ENCODE assay signal across 8 mouse cellular contexts in the genomic region with DNA sequence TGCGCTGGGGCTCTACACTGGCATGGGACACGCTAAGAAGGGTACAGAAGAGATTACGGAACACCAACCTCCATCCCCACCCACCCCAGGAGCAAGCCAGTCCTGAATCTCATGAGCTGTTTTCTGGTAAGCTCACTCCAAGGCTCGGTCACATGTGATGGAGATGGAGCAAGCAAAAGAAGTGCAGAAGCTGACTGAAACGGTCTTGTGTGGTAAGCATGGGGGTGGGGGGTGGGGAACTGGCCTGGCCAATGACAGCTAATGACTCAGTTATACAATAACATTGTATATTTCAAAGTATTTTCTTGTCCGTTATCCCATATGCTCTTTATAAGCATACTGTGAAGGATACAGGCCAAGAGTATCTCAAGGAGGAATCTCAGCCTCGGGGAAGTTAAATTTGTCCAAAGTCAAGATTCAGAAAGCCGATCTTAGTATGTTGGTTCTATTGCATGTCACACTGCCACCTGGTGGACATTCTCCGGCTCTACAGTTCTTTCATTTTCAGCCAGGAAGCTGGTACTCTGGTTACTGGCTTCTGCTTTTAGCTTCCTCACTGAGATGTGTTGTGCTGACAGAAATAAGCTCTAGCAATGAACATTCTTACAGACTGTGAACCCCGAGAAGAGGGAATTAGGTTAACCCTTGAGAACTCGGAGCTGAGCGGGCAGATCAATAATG. TPM values are rescaled to one million over a fixed set of nuclear protein-coding genes. Genes with fewer than 3 reads are reported as not detected.
A peak's percentile ranks its signal among the peaks of the same experiment; 100 is the strongest.
DNase-seq lines count a peak whose midpoint lies in the region; ATAC-seq lines count a peak whose summit lies in the region.

No protein-coding gene starts in this region.

- no peak for ATAC-seq in heart, embryonic 11.5 days (replicated peaks; ENCODE audit: insufficient number of reproducible peaks, low FRiP score, low TSS enrichment)

- intact Hi-C loops in gastrocnemius, postnatal 36 days (cut with DNase I): loop anchor here (1.0 kb wide), 1 partner anchor 87 kb away; no protein-coding TSS in a partner anchor

- 13% methylated on average over 12 of the region's 12 CpGs for WGBS in heart, embryonic 11.5 days (ENCODE audit: insufficient replicate concordance)
- WGBS in macrophage (ENCODE audit: missing documents): 18% methylated on average over 12 of the region's 12 CpGs

- no peaks in the 10 kb centered on the region for H3K27me3 ChIP-seq in heart, embryonic 11.5 days (ENCODE audit: control insufficient read depth, insufficient read depth, low read length)

- H3K9me3 ChIP-seq in heart, embryonic 11.5 days (replicated peaks; ENCODE audit: control insufficient read depth, low read length): no peaks in the 10 kb centered on the region

- no peaks in the 10 kb centered on the region for H3K79me2 ChIP-seq in macrophage (ENCODE audit: inconsistent target)

- no peak overlapping the region for H3K27ac ChIP-seq in heart, embryonic 11.5 days (ENCODE audit: low read depth, low read length)
- peak overlapping the region; percentile 33; the same call in 1 of the 2 replicates for H3K27ac ChIP-seq in macrophage

- peak overlapping the region; percentile 36 for H3K4me2 ChIP-seq in heart, embryonic 11.5 days

- no peaks in the 10 kb centered on the region for H3K36me3 ChIP-seq in heart, embryonic 11.5 days (ENCODE audit: control insufficient read depth, insufficient read depth, low read length)
- no peaks in the 10 kb centered on the region for H3K36me3 ChIP-seq in macrophage (ENCODE audit: inconsistent target)

- no peak overlapping the region for H3K9ac ChIP-seq in heart, embryonic 11.5 days (ENCODE audit: low read depth, low read length)

- peaks cover 5% of the 10 kb centered on the region for H3K4me1 ChIP-seq in heart, embryonic 11.5 days (ENCODE audit: control insufficient read depth, insufficient read depth, low read length)

- no peak overlapping the region for H3K4me3 ChIP-seq in heart, embryonic 11.5 days (ENCODE audit: low read depth, low read length)
- no peak overlapping the region for H3K4me3 ChIP-seq in macrophage (ENCODE audit: inconsistent target)

- DNase-seq in urinary bladder, postnatal 25 days (ENCODE audit: low spot score): peak; percentile 29
- DNase-seq in urinary bladder, adult 18-20 months (ENCODE audit: low spot score in 2 of 2): no peak
- DNase-seq in cerebellum, postnatal 14 days: peak; percentile 71 to 74
- DNase-seq in kidney, postnatal 10 days: peak; percentile 56
- DNase-seq in right cerebral cortex, postnatal 25 days: peak; percentile 36
- DNase-seq in gastrocnemius, postnatal 36 days: no peak

RNA-seq across cellular contexts. Expression of gene 1700022I11Rik, which starts 4.2 kb away (rescaled TPM):
- 0.36 and 0.69 TPM in 2 replicates for polyA plus RNA-seq in heart, embryonic 11.5 days (2014; fragmentation: Nextera tagmentation; extraction: Ambion mirVana)
- not detected for total RNA-seq in macrophage (2018; cell fraction: chromatin; rRNA removed)
- under 1 TPM in 1 of 26 experiments, not detected in 25; 0.10 TPM for total RNA-seq in macrophage (2018; cell fraction: cytosol; rRNA removed)
- total RNA-seq in macrophage (2018; cell fraction: nucleus; rRNA removed): not detected
- polyA plus RNA-seq in macrophage (2018): 0.24 TPM in 1 of 3 replicates, not detected in the others
- total RNA-seq in gastrocnemius, postnatal 36 days (2021): not detected

RNA-seq across cellular contexts. Expression of gene Dnajb5, which starts 15.6 kb away (rescaled TPM):
- 11.8 and 12.9 TPM in 2 replicates for polyA plus RNA-seq in heart, embryonic 11.5 days (2014; fragmentation: Nextera tagmentation; extraction: Ambion mirVana)
- total RNA-seq in macrophage (2018; cell fraction: chromatin; rRNA removed): 10 to 100 TPM; 10.0 to 37.3 (median 19.4) TPM
- 10 to 100 TPM in 9 of 26 experiments, 1 to 10 TPM in 17; 7.1 to 20.6 (median 9.4) TPM for total RNA-seq in macrophage (2018; cell fraction: cytosol; rRNA removed)
- 10 to 100 TPM; 11.2 to 41.6 (median 23.7) TPM for total RNA-seq in macrophage (2018; cell fraction: nucleus; rRNA removed)
- 7.1 to 8.8 TPM (median 7.8 TPM) in 3 replicates for polyA plus RNA-seq in macrophage (2018)
- 100 to 1,000 TPM; 191 to 213 TPM for total RNA-seq in gastrocnemius, postnatal 36 days (2021)

RNA-seq across cellular contexts. Expression of gene Vcp, which starts 35.1 kb away (rescaled TPM):
- polyA plus RNA-seq in heart, embryonic 11.5 days (2014; fragmentation: Nextera tagmentation; extraction: Ambion mirVana): 472 and 544 TPM in 2 replicates
- 100 to 1,000 TPM; 172 to 367 (median 288) TPM for total RNA-seq in macrophage (2018; cell fraction: chromatin; rRNA removed)
- total RNA-seq in macrophage (2018; cell fraction: cytosol; rRNA removed): 100 to 1,000 TPM; 158 to 277 (median 228) TPM
- total RNA-seq in macrophage (2018; cell fraction: nucleus; rRNA removed): 100 to 1,000 TPM; 165 to 357 (median 254) TPM
- 191 to 290 TPM (median 215 TPM) in 3 replicates for polyA plus RNA-seq in macrophage (2018)
- 100 to 1,000 TPM; 225 to 248 TPM for total RNA-seq in gastrocnemius, postnatal 36 days (2021)

RNA-seq across cellular contexts. Expression of gene Fancg, which starts 45.1 kb away (rescaled TPM):
- polyA plus RNA-seq in heart, embryonic 11.5 days (2014; fragmentation: Nextera tagmentation; extraction: Ambion mirVana): 11.0 and 11.5 TPM in 2 replicates
- total RNA-seq in macrophage (2018; cell fraction: chromatin; rRNA removed): 10 to 100 TPM in 19 of 26 experiments, 1 to 10 TPM in 7; 2.5 to 44.7 (median 20.7) TPM
- total RNA-seq in macrophage (2018; cell fraction: cytosol; rRNA removed): 10 to 100 TPM in 6 of 26 experiments, 1 to 10 TPM in 20; 5.5 to 11.2 (median 8.3) TPM
- 10 to 100 TPM in 16 of 26 experiments, 1 to 10 TPM in 10; 3.3 to 28.6 (median 18.6) TPM for total RNA-seq in macrophage (2018; cell fraction: nucleus; rRNA removed)
- 4.6 to 9.0 TPM (median 7.8 TPM) in 3 replicates for polyA plus RNA-seq in macrophage (2018)
- total RNA-seq in gastrocnemius, postnatal 36 days (2021): 1 to 10 TPM in 1 of 2 experiments, under 1 TPM in 1; 0.84 to 1.1 TPM

RNA-seq across cellular contexts. Expression of gene Phf24, which starts 48.7 kb away (rescaled TPM):
- 1.9 and 2.4 TPM in 2 replicates for polyA plus RNA-seq in heart, embryonic 11.5 days (2014; fragmentation: Nextera tagmentation; extraction: Ambion mirVana)
- under 1 TPM in 3 of 26 experiments, not detected in 23; 0.12 to 0.45 (median 0.16) TPM for total RNA-seq in macrophage (2018; cell fraction: chromatin; rRNA removed)
- under 1 TPM in 15 of 26 experiments, not detected in 11; under 0.01 to 0.10 (median 0.05) TPM for total RNA-seq in macrophage (2018; cell fraction: cytosol; rRNA removed)
- under 1 TPM in 7 of 26 experiments, not detected in 19; 0.07 to 0.52 (median 0.10) TPM for total RNA-seq in macrophage (2018; cell fraction: nucleus; rRNA removed)
- polyA plus RNA-seq in macrophage (2018): 0.12 to 0.16 TPM in 2 of 3 replicates, not detected in the other
- total RNA-seq in gastrocnemius, postnatal 36 days (2021): under 1 TPM; 0.15 to 0.97 TPM

Comparison
In these comparisons a context has a peak if more than half of its experiments do, and no peak if none do; other contexts are left out.
1. DNase-seq: peak in urinary bladder, postnatal 25 days (single experiment), cerebellum, postnatal 14 days (2 of 2), kidney, postnatal 10 days (single experiment) and right cerebral cortex, postnatal 25 days (single experiment); none in urinary bladder, adult 18-20 months (0 of 2) and gastrocnemius, postnatal 36 days (0 of 2).